Mouse (Mus musculus) heart, adult 2 months (tissue): Measurements from ENCODE around the gene Mknk2.

Experiments used
- CTCF ChIP-seq: fragments of 200-600 bp; IDR thresholded peaks from 2 replicates; pipeline ENCODE4 v1.8.1; 2022; ENCODE audit warnings: antibody characterized with exemption, mild to moderate bottlenecking, moderate library complexity
- POLR2A ChIP-seq: fragments of 200-500 bp; IDR thresholded peaks from 2 replicates; pipeline ENCODE4 v1.6.1; 2011; ENCODE audit warnings: mild to moderate bottlenecking, low read depth, low read length, control low read depth; ENCODE audit not compliant: insufficient read depth

DNA sequence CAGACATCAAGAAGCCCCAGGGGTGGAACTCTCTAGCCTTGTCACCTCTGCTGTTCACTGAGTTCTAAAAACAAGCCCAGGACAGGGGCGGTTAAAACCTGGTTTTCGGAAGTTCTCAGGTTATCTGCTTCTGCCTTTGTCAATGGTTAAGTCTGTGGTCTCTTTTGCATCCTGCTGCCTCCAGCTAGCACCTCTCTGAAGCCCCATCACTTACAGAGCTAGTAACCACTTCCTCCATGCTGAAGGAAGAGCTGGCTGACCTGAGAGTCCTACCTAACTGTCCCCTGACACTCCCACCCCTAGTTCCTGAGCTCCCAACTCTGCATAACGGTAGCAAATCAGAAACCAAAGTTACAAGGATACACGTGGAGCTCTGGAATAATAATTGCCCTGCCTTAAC is 22.8 kb upstream of the Mknk2 start:
- TF ChIP-seq CTCF (no peak), POLR2A (no peak)
